Mouse (Mus musculus): ENCODE results near the gene Spire2.

Gene Spire2

GRCm38 (mm10) chr8:123333864-123334263 lies 1.4 kb downstream of the Spire2 start:
- in situ Hi-C loops (cut with MboI, MseI): no loop called here

GRCm38 (mm10) chr8:123334467-123334866 lies 2.0 kb downstream of the Spire2 start:
- in situ Hi-C loops (cut with MboI, MseI): no loop called here

GRCm38 (mm10) chr8:123337475-123337874 lies 5.0 kb downstream of the Spire2 start:
- in situ Hi-C loops (cut with MboI, MseI): no loop called here

GRCm38 (mm10) chr8:123340071-123340470 lies 7.6 kb downstream of the Spire2 start:
- in situ Hi-C loops (cut with MboI, MseI): no loop called here

GRCm38 (mm10) chr8:123341040-123342015 lies 8.8 kb downstream of the Spire2 start:
- in situ Hi-C loops (cut with MboI, MseI): no loop called here

- in situ Hi-C loops (cut with MboI, MseI): no loop called here
Measured at GRCm38 (mm10) chr8:123342253-123342652, 9.7 kb downstream of the Spire2 start.

GRCm38 (mm10) chr8:123342911-123343310 lies 10.4 kb downstream of the Spire2 start:
- in situ Hi-C loops (cut with MboI, MseI): no loop called here

- in situ Hi-C loops (cut with MboI, MseI): no loop called here
Measured at GRCm38 (mm10) chr8:123343422-123343821, 10.9 kb downstream of the Spire2 start.

- in situ Hi-C loops (cut with MboI, MseI): no loop called here
Measured at GRCm38 (mm10) chr8:123345135-123345534, 12.6 kb downstream of the Spire2 start.

GRCm38 (mm10) chr8:123345856-123346255 lies 13.3 kb downstream of the Spire2 start:
- in situ Hi-C loops (cut with MboI, MseI): no loop called here

- in situ Hi-C loops (cut with MboI, MseI): no loop called here
Measured at GRCm38 (mm10) chr8:123347293-123347692, 14.8 kb downstream of the Spire2 start.

GRCm38 (mm10) chr8:123348237-123348843 lies 15.8 kb downstream of the Spire2 start:
- in situ Hi-C loops (cut with MboI, MseI): no loop called here

- in situ Hi-C loops (cut with MboI, MseI): no loop called here
Measured at GRCm38 (mm10) chr8:123349073-123349472, 16.6 kb downstream of the Spire2 start.

- in situ Hi-C loops (cut with MboI, MseI): no loop called here
Measured at GRCm38 (mm10) chr8:123352118-123352517, 19.6 kb downstream of the Spire2 start.

- in situ Hi-C loops (cut with MboI, MseI): no loop called here
Measured at GRCm38 (mm10) chr8:123352786-123353185, 20.3 kb downstream of the Spire2 start.

GRCm38 (mm10) chr8:123353216-123353615 lies 20.7 kb downstream of the Spire2 start:
- in situ Hi-C loops (cut with MboI, MseI): no loop called here

GRCm38 (mm10) chr8:123361082-123361739 lies 28.7 kb downstream of the Spire2 start:
- in situ Hi-C loops (cut with MboI, MseI): no loop called here

GRCm38 (mm10) chr8:123373403-123374238 lies 41.1 kb downstream of the Spire2 start, which contains the start of gene Tcf25:
Gene Tcf25, plus strand, starts transcription at chr8:123373753.
- in situ Hi-C loops (cut with MboI, MseI): no loop called here

- in situ Hi-C loops (cut with MboI, MseI): no loop called here
Measured at GRCm38 (mm10) chr8:123374239-123374578, 41.7 kb downstream of the Spire2 start.

GRCm38 (mm10) chr8:123375701-123376100 lies 43.2 kb downstream of the Spire2 start:
- in situ Hi-C loops (cut with MboI, MseI): no loop called here

- in situ Hi-C loops (cut with MboI, MseI): no loop called here
Measured at GRCm38 (mm10) chr8:123376106-123376505, 43.6 kb downstream of the Spire2 start.
